Mouse (Mus musculus): ENCODE results near the gene Zc3h18.

Gene Zc3h18

DNA sequence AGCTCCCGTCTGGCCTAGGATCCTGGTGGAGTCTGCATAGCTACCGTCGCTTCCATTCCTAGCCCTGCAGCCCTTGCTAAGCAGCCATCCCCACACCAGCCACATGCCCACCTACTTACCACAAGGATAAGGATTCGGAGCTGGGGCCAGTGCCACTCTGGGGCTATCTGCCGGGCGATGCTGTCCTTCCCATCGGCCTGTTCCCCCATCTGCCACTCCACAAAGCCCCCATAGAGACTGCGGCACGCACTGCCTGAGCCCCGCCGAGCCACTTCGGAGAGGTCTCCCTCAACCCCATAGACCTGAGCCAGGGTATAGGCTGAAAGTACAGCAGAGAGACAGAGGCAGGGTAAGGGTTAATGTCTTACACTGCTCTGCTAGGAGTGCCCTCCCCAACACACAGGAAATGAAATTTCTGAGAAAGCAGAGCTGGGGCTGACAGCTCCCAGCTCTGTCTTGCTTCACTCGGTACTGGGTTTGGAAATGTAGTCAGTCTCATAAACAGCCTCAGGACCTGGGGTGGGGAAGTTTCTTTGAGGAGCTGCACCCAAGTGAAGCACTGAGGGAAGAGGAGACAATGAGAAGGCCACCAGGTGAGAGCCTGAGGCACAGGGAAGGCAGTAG lies 61.4 kb downstream of the Zc3h18 start:
- DNase-seq = peak; percentile 45

DNA sequence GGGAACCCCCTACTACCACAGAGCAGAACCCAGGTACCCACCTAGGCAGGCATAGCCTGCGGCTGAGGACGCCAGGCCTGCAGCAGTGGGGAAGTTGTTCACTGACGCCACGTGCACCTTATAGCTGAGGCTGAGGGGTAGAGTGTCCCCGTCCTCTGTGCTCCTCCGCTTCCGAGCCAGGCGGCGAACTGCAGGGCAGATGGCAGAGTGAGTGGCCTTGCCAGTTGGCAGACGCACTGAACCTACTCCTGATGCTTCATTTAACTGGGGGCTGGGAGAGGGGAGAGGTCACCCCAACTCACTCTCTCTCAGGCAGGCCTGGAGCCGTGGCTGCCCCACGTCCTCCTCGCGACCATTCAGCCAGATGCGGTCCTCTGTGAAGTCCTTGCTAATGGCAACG lies 62.9 kb downstream of the Zc3h18 start:
- DNase-seq = no peak

DNA sequence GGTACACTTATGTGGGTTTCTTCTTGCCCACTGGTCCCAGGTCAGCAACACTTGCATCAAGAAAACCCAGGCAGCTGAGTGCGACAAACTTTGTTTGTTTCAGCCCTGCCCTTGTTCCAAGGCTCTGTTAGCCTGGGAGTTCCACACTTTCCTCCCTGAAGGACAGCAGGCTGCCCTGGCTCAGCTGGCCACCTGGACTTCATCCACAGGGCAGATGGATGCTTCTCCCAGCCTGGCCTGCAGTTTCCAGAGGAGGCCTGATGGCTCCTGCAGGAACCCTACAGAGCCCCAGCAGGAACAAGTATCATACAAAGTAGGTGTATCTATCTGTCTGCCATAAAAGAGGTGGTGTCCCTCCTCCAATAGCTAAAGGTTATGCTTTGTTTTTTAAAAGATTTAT lies 64.9 kb downstream of the Zc3h18 start:
- DNase-seq = no peak

DNA sequence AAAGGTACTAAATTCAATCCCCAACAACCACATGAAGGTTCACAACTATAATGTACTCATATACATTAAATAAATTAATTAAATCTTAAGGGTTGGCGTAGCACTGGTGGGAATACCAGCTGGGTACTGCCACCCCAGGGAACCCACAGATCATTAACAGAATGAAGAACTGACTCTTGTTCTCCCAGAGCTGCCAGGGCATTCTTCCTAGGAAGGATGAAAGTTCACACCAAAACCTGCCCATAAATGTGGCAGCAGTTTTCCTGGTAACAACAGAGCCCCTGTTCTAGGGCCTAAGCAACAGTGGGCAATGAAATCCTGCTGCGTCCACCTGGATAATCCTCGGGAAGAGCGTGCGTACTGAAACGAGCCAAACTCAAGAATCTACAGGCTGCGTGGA lies 65.9 kb downstream of the Zc3h18 start:
- no peak for DNase-seq

DNA sequence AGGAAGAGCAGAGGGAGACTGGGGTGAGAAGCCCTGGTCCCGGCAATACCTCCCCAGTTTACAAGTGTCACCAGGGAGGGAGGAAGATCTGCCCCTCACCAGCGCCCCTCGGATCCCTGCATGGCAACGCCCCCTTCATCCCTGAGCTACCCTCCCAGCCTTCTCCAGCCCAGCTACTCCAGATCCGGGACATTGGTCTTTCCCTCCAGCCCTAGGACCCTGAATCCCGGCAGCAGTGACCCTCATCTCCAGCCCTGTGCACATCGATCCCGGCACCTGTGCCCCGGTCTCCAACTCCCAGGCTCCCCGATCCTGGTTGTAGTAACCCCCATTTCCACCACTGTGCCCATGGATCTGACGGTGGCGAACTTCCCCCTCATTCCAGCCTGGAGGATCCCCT lies 66.4 kb downstream of the Zc3h18 start:
- DNase-seq = no peak

DNA sequence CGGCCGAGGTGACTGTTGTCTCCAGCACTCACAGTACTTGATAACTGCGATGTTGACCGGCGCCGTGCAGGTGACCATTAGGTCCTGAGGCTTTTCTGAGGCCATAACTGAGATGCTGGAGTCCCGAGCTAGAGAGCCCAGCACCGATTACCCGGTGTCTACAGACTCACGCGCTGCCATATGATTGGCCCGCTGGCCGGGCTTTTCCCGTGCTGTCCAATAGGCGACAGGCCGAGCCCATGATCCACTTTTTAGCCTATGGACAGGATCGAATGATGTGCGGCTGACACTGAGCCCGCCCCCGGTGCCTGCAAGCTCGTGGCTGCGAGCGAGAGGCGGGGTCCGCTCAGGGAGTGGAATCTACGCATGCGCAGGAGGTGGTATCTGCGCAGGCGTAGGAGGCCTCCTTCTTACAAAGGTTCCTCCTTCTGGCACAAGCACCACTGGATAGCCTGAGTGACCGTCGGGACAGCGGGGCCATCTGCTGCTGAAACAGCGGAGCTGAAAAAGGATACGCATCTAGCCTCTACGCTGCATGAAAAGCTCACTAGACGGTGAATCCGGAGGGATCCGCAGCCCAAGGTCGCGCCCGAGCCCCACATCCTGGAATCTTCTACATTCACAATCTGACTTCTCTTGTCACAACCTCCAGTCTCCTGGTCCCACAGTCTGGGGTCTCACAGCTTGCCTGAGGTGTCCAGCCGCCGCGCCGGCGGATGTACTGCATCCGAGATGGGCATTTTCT lies 67.0 kb downstream of the Zc3h18 start, which contains the start of gene Mvd:
Gene Mvd (minus strand): TSS at position 161 of the 745 bp plus-strand sequence.
- peak; percentile 100 for DNase-seq

DNA sequence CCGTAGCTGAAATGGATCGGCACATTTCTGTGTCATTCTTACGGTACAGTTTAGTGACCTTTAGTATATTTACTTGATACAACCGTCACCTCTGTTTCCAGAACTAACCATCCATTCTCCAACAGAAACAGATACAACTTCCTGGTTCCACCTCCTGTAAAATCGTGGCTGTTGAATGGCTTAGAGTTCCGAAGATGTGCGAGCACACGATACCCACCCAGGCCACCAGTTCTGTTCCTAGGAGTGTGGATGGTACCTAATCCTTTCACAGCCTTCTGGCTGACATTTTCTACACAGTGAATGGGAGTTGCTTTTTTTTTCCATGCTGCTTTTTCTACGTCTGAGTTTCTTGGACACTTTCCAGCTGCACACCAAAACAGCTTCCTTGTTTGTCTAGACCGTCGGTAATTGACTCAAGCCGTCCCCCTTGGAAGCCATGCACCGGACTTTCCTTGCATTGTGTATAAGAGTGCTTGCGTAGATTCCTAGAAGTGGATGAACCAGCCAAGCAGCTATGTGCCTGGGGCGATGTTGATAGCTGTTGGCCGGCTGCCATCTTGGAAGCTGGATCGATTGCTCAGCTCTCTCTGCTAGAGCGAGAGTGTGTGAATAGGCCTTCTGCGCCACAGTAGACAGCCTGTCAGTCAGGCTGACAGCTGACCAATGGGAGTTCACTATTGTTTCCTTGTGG lies 67.8 kb downstream of the Zc3h18 start:
- DNase-seq = peak; percentile 96

DNA sequence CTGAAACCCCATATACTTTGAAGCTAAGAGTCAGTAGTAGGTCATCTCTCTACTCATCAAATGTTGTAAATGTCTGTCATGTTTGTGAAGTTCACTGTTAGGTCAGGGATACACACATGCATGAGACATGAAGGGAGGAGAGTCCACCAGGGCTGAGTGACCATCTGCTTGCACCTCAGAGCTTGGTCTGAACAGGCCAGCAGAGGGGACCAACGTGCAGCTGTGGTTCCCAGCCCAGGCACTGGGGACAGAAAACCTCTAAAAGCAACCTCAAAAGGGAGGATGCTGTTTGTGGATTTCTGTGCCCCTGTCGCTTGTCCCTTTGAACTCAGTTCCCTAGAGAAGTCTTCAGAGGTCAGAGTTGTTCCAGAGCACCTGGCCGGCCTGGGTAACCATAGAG lies 68.8 kb downstream of the Zc3h18 start:
- DNase-seq = no peak

DNA sequence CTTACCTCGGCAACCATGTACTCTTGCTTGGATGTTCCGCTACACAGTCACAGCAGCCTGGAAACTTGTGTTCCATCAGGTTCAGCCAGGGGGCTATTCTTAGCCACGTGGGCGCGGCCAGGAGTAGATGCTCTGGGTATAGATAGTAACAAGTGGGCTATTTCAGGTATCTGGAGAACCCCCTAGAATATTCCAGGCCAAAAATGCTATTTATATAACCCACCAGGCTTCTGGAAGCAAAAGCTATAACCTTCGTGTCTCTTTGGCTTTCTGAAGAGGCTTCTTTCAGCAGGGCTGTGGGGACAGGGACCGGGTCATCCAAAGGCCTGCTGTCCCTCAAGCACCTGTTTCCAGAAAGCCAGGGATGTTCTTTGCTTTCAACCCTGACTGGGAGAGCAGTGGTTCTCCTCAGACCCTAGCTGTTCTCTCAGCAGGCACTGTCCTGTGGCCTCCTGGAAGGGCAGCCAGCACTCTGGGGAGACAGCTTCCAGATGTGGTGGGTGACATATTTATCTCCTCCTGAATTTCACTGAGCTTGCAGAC lies 74.8 kb downstream of the Zc3h18 start:
- no peak for DNase-seq

DNA sequence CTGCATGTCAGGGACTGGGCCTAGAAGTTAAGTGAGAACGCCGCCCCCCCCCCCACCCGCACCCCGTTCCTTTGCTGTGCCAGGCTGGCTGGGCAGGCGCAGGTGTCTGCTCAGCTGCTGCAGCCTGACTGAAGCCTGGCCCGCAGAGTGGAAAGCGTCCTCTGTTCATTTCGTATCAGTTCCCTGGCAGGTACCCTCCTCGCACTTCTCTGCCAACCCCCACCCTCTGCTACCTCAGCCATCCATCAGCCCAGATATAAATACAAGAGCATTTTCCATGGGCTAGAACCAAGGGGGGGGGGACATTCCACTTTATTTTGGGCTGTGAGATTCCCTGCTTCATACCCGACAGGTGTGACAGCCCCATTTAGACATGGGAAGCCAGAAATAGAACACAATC lies 75.7 kb downstream of the Zc3h18 start:
- DNase-seq = no peak

DNA sequence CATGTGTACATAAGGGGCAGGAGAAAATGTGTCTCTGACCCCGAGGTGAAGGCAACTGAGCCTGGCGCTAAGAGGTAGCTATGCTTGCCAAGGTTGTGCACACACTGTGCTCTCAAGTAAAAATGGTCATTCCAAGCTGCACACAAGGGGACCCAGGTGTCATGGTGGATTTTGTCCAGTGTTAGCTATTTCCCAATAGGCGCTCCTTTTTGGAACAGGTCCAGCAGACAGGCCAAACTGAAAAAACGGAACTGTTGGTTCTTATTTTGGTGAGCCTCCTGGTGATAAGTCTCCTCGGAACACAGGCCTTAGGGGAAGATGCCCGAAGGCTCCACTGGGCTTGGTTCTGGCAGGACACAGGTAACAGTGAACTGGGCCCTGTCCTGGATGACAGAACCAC lies 78.0 kb downstream of the Zc3h18 start:
- DNase-seq = peak; percentile 56

DNA sequence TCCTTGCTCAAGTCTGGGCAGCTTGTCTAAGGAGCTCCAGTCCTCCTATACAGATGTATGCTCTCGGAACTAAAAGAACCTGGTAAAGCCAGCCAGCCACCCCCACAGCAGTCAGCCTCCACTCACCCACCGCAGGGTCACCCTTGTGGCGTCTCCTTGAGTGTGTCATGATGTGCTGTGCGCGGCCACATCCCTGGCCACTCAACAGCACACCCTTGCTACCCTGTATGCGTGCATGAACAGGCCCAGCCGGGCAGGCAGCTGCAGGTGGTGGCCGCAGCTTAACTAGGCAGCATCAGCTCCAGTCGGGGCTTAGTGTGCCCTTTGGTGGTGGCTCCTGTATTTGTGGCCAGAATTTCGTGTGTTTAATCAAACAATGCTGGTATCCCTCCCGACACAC lies 80.8 kb downstream of the Zc3h18 start:
- no peak for DNase-seq

DNA sequence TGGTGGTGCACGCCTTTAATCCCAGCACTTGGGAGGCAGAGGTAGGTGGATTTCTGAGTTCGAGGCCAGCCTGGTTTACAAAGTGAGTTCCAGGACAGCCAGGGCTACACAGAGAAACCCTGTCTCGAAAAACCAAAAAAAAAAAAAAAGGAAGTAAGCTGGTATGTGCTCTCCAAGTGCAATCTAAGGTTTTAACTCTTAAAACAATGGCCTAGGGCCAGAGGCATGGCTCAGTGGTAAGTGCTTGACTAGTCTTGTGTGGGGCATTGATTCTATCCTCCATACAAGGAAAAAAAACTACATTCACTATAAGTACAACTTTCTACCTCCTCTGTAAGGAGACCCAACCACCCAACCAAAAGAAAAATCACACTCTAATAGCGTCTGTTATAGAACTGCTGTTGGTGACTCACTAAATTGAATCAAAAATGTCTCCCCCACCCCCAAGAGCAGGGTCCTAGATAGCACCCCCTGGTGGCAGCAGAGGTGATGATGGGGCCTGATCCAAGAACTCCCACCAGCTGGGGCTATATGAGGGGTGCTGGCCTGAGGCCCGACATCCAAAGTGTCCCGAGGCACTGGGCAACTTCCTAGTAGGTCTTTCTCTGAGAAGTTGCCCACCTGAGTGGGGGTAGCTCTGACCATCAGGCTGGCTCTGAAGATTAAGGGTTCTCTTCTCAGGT lies 83.0 kb downstream of the Zc3h18 start:
- DNase-seq = no peak

DNA sequence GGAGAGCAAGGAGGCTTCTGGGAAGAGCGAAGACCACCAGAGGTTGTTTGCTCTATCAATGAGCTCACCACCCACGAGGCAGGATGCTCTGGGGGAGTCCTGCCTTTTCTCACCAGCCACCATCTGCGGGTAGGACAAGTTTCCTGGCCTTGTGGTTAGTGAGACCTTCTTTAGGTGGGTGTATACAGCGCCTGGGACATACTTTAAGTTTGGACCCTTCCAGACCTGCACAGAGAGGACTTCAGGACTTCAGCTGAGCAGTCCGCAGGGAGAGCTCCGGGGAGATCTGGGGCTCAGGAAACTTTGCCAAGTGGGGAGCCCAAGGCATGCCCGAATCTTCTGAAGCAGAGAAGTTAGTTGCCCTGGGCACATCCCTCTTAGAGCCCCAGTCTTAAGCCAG lies 83.6 kb downstream of the Zc3h18 start:
- no peak for DNase-seq

DNA sequence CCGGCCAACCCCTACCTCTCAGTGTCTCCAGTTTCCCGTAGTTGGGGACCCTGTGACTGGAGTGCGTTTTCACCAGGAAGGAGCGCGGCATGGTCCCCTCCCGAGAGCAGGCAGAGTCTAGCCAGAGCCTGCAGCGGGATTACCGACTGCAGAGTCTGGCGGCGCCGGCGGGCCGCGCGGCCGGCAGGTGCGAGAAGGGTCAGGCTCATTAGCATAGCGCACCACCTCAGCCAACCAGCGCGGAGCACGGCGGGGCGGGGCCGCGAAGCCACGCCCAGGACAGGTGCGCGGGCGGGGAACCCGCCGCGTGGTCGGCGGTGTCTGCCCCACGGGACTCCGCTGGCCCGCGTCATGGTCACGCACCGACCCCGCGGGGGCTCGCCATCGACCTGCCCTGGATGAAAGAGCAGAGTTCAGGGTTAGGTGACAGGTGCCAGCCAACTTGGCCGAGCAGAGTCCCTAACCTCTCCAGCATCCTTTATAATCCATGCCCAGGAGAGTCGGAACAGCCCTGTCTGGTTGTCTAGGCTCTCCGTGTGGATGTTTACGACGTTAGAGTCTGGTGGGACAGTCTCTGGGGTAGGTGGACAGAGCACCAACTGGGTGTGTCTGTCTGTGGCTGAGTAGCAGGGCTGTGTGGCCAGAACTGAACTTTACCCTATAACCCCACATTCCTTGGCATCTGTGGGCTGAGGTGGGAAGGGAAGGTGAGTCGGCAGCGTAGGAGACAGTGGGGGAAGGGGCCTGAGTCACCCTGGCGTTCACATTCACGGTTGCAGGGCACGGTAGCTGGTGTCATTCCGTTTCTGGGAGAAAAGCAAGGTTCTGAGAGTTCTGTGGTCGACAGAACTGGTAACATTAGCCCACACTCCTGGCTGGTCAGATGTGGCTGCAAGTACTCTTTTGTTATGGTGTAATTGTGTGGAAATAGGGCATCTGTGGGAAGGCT lies 84.4 kb downstream of the Zc3h18 start, which contains the start of gene Snai3:
Gene Snai3 (minus strand): TSS at position 210 of the 949 bp plus-strand sequence.
- peak; percentile 81 for DNase-seq

DNA sequence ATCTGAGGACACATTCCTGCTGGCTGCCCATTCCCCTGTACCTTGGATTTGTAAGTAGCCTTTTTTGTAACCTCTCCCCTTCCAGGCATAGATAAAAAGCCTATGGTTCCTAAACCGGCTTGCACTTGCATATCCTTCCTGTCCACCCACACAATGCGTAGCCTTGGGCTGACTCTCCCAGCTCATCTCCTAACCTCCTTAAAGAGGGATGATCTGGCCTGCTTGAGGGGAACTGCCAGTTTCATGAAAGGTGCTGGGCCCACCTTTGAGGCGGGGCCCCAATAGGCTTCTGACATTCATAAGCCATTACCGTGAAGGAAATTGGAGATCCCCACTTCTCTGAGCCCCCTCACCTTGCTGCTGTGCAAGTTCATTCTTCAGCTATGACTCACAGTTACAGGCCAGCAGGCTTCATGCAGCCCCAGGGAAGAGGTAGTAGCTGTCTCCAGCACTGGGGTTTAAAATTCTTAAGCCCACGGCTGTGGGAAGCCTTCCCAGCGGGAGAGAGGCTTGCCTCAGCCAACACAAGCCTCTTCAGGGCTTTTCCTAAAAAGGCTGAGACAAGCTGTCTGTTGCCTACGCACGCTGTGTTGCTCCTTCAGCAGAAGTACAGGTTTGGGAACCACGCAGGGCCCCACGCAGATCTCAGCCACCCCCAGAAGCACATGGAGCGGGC lies 85.2 kb downstream of the Zc3h18 start:
- DNase-seq = no peak

DNA sequence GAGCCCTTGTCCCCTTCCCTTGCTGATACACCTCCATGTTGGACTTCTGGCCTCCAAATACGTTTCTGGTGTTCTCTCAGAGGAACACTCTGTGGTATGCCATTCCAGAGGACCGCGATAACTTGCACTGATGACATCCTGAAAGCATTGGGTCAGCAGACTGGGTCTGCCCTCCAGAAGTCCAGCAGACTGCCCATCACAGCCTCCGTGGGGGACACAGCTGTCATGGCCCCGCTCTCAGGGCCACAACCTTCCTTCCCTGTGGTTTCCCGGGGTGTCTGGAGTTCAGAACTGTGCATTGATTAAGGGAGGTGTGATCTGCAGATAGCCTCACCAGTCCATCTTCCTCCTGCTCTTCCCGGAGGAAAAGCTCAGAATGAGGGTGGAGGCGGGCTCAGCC lies 86.1 kb downstream of the Zc3h18 start:
- no peak for DNase-seq

DNA sequence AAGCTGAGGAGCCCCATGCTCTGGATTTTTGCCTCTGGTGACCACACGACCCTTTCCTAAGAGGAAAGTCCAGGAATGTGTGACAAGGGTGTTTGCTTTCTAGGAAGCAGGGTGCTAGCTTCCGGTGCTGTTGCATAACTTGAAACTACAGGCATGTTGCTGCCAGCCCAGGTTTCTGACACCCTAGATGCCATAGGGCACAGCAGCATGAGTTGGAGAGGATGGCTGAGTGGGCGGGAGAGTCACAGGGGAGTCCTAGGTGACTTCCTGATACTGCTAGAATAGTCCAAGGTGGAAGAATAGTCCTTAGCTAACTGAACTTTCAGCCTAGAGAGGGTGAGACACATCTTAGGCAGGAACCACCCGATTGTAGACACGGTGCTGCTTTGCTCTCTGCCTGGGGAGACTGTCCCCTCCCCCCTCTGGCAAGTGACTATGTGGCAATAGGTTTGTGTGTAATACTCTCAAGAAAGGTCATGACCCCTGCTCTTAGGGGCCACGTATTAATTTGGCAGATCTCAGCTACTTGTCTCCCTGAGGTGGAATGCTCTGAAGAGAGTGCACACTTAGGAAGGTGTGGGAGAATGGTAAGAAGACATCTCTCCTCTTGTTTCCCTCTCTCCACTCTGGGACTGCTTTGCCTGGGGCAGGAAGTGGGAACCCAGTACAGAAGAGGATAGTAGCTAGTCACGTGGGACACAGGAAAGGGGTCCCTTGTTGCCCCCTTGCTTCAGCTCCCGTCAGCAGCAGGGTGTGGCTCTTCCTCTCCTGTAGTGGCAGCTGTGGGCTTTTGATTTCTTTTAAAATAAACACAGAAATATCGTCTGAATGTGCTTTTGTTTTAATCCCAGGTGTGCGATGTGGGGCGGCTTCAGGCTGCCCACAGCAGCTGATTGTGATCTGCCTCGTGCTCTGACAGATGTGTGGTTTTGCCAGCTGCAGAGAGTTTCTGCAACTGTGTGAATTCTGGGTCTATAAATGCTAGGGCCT lies 87.5 kb downstream of the Zc3h18 start:
- DNase-seq = peak; percentile 75

DNA sequence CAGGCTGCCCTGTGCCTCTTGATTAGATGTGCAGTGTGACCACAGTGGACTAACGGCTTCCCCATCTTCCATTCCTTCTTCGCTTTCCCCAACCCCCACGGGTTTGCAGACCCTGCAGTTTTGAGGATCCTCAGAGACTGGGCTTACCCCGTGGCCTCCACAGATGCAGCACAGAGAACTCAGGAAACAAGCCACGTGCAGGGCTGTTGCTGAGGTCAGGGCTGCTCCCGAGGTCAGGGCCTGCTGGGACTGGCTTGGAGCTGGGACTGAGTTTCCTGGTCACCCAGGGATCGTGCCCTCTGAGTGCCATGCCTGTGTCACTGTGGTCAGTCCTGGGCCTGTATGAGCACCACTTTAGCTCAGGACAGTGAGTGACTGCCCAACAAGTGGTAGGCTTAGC lies 88.6 kb downstream of the Zc3h18 start:
- DNase-seq = no peak

Measured in lung, postnatal 36 days (tissue).